Mouse (Mus musculus): Measurements from ENCODE around the gene Dusp16.

Dusp16 gene

GRCm38 (mm10) chr6:134733800-134734221 is 58.6 kb downstream of the Dusp16 start:
- DNase-seq = no peak

GRCm38 (mm10) chr6:134732813-134733212 is 59.6 kb downstream of the Dusp16 start:
- no peak for DNase-seq

GRCm38 (mm10) chr6:134730978-134731377 is 61.4 kb downstream of the Dusp16 start:
- DNase-seq = no peak

GRCm38 (mm10) chr6:134725406-134725805 is 67.0 kb downstream of the Dusp16 start:
- no peak for DNase-seq

GRCm38 (mm10) chr6:134723833-134724553 is 68.4 kb downstream of the Dusp16 start:
- DNase-seq = no peak

DNA sequence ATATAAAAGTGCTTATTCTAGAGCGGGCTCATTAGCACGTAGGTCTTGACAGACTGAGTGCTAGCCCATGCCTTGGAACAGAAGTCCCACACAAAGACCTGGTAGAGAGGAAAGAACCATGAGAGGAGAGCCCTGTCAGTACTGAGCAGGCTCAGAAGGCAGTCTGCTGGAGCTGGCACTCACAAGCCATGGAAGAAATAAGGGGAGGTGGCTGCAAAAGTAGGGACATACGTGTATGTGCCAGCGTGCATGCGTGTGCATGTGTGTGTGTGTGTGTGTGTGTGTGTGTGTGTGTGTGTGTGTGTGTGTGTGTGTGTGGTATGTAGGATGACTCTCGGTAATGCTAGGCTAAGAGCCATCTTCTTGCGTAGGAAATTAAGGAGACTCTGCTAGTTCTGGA is 69.1 kb downstream of the Dusp16 start:
- DNase-seq = no peak

GRCm38 (mm10) chr6:134722906-134723305 is 69.5 kb downstream of the Dusp16 start:
- DNase-seq = no peak

DNA sequence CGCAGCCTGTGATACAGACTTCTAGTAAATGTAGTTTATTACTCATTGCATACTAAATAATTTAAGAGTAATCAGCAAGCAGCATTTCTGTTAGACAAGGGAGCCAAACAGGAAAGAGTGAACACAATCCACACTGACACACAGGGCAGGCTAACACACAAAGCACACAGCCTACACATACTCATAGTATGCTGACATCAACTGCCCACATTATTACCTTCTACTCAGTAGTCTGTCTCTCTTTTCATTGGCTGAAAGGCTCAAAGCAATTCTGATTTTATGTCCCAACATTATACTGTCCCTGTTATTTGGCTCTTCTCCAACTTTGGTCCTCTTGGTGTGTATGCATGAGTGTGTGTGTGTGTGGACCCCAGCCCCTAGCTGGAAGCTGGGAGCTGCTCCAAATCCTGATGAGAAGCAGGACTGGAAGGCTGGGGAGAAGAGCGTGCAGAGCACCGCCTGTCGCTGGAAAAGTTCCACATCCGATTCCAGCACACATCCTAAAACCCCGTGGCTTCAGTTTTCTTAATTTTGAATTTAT is 70.6 kb downstream of the Dusp16 start:
- DNase-seq = no peak

DNA sequence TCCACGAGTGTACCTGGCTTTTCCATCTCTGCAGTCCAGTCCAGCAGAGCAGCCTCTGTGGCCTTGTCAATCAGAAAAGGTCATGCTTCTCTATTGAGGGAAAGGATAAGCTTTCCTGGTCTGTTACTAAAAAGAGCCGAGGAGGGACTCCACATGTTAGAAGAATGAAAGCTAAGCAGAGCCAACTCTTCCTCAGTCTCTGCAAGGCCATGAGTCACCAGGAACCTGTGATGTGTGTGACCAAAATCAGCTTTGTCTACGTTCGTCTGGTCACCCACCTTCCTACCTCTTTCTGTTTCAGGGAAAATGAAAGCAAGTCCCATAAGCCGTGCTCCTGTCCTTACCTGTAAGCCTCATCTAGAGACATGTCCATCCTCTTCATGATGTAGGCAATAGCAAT is 72.3 kb downstream of the Dusp16 start:
- no peak for DNase-seq

- DNase-seq = no peak
Observed at GRCm38 (mm10) chr6:134719156-134719555, 73.3 kb downstream of the Dusp16 start.

- no peak for DNase-seq
Observed at GRCm38 (mm10) chr6:134718668-134719065, 73.8 kb downstream of the Dusp16 start.

GRCm38 (mm10) chr6:134717886-134718667 is 74.3 kb downstream of the Dusp16 start:
- DNase-seq = peak; percentile 34

DNA sequence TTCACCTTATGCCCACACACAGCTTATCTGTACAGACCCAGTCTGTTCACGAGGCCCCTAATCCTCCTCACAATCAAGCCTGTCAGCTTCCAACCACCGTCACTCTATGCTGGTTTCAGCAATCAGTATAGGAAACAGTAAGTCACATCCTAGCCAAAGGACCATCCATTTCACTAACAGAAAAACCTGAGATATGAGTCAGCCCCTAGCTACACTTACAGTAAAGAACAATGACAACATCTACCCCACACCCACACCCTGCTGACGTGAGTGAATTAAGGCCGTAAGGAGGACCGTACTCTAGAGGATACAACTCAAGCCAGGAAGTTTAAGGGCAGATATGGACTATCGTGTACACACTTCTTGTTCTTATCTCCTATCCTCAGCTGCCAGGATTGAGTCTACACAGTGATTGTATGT is 76.2 kb downstream of the Dusp16 start:
- DNase-seq = no peak

- no peak for DNase-seq
Observed at GRCm38 (mm10) chr6:134713897-134714296, 78.5 kb downstream of the Dusp16 start.

DNA sequence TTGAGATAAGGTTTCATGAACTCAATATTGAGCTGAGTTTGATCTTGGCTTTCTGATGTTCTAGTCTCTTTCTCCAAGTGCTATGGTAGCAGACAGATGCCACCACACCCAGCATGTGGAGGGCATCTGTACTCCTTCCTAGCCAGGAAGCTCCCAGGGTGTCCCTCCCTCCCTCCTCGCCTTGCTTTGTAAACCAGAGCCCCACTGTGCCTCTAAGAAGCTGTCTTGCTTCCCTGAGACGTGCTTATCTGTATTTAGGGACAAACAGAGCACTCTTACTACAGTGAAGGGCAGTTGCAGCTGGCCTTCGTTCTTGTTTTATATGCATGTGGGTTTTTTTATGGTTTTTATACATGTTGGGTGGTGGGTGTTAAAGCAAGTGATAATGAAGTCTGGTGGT is 79.1 kb downstream of the Dusp16 start:
- no peak for DNase-seq

- no peak for DNase-seq
Observed at GRCm38 (mm10) chr6:134710020-134710419, 82.4 kb downstream of the Dusp16 start.

DNA sequence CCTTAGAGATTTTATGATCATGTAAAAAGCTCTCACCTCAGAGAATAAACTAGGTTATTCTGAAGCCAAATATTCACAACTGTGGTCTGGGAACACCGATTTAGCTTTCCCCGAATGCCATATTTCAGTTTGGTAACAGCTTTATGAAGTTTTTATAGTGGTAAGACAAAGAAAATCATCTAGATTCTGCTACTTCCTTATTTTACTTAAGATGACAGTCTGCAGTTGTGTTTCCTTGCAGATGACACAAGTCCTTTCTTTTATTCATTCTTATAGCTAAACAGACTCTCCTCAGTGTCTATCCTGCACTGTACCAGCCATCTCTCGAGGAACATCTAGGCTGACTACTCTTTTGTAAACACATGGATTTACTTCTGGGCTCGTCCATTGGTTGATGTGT is 86.0 kb downstream of the Dusp16 start:
- DNase-seq = no peak

GRCm38 (mm10) chr6:134703053-134703690 is 89.3 kb downstream of the Dusp16 start:
- DNase-seq = peak; percentile 25

- DNase-seq = no peak
Observed at GRCm38 (mm10) chr6:134702184-134702583, 90.2 kb downstream of the Dusp16 start.

DNA sequence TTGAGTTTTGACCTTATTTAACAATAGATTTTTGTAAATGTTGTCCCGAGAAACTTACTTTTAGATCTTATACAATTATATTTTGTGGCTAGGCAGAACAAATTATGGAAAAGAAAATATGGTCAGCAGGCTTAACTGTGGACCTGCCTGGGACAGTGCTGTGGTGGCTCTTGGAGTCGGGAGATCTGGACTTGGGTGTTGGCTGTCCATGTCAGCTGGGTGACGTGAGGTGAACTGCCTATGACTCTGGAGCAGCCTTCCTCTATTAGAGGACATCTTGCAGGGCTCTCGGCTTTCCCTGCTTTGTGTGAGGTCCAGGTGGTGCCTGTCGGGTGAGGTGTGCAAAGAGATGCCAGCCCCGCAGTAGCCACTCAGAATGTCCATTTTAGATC is 91.2 kb downstream of the Dusp16 start:
- no peak for DNase-seq

DNA sequence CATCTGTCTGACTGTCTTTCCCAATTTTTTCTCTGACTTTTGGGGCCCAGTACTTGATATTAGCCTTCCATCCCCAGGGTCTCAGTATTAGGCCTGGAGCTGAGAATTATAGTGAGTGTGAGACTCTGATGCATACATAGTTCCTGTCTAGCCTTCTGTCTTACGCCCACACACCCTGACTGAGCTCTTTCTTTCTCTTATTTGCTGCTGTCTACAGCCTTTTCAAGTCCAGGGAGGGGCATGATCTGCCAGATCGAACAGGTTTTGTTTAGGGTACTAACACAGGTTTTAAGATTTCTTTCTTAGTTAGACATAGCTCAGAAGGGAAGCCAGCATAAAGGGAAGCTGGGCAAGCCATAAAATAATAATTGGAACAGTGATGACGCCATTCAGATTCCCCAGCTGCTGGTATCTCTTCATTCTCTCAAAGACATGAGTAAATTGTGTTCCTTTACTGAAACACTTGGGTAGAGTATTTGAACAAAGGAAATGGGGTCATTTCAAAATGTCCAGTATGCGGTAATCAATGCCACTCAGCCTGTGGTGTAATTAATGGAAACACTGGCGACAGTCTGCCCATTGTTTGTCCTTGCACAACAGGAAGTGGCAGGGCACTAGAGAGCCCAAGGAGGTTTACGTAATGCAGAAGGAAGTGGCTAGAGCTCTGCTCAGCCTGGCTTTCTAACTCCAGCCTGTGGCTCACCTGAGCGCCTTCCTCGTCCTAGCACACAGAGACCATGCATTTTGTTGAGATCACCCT is 91.8 kb downstream of the Dusp16 start:
- DNase-seq = peak; percentile 82

- DNase-seq = no peak
Observed at GRCm38 (mm10) chr6:134698243-134698642, 94.2 kb downstream of the Dusp16 start.

GRCm38 (mm10) chr6:134696554-134696953 is 95.9 kb downstream of the Dusp16 start:
- no peak for DNase-seq

Measured in lung, postnatal 10 days (tissue).